Mouse (Mus musculus) gastrocnemius, postnatal 36 days (tissue): ENCODE measurements around the gene Tmprss3. TPM values are rescaled to one million over a fixed set of nuclear protein-coding genes. Genes with fewer than 3 reads are reported as not detected.

Experiments used
- DNase-seq, 2 experiments: peaks; one replicate each; pipeline ENCODE4 v3.0.0; 2022
- intact Hi-C: fragments of 180-260 bp; cut with DNase I; formaldehyde crosslinking; loops from one replicate; pipeline ENCODE4 v1.15.1; 2025
- long read RNA-seq, 2 experiments: library from polyadenylated mRNA; stranded (forward); transcript quantifications; one replicate each; pipeline ENCODE4 v2.0.0; 2021
- total RNA-seq, 2 experiments: library from RNA; stranded (reverse); gene quantifications; 2 replicates each; pipeline ENCODE4 v1.2.3; 2021

Tmprss3 gene
- total RNA-seq: not detected
- long read RNA-seq, experiment 1: 0 reads
- long read RNA-seq, experiment 2: 0 reads

DNA sequence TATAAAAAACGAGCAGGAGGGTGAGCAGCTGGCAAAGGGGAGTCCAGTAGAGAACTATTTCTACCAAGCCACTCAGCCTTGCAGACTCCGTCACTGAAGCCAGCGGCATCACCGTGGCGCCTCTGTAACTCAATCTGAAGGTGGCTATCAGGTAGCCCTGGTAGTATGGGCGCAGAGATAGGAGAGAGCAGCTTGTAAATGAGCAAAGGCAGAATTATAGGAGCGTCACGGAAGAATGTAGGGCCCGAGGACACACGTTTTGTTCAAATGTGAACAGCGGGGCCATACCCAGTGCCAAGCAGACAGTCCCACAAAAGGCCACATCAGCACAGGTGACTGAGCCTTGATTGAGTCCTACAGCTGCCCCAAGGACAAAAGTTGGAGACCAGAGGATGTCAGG is at the start of gene Tmprss3:
TSS of gene Tmprss3 (minus strand) at position 101 of the 400 bp plus-strand sequence.
- no peak for DNase-seq
- intact Hi-C loops: no loop called here

DNA sequence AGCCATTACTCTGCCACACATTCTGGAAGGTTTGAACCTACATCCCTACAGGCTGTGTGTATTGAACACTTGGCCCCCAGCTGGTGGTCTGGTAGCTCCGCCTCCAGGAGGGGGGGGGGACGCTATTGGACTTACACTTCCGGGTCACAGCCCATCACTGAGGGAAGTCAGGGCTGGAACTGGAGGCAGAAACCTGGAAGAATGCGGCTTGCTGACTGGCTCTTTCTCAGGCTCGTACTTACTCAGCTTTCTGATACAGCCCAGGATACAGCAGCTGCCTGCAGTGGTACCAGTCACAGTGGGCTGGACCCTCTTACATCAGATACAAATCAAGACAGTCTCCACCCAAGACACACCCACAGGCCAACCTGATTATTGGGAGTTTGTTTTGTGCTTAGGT is 48.4 kb upstream of the Tmprss3 start:
- intact Hi-C loops: no loop called here
- no peak for DNase-seq

DNA sequence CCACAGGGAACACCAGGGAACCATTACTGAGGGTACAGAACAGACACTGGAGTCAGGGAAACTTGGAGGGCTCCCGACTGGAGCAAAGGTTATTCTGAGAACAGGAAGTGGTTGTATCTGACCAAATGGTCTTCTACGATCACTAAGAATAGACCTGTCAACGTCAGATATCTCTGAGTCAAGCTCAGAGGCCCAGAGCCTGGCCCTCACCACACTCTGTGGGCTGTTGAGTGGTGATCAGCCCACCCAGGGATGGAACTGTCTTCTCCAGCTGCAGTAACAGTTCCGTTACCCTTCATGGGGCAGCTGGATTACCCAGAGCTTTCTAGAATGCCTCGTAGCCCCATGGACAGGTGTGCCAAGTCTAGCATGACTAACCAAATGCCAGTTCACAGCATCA is 46.5 kb upstream of the Tmprss3 start:
- no peak for DNase-seq
- intact Hi-C loops: no loop called here

- intact Hi-C loops: no loop called here
These were observed 44.0 kb upstream of the Tmprss3 start for GRCm38 (mm10) chr17:31242764-31243163.

GRCm38 (mm10) chr17:31241156-31241555 is 42.4 kb upstream of the Tmprss3 start:
- intact Hi-C loops: loop anchor here (2.0 kb wide), 1 partner anchor 102 kb away; no protein-coding TSS in a partner anchor
- DNase-seq: no peak

More at GRCm38 (mm10) chr17:31242764-31243163, 44.0 kb upstream of the Tmprss3 start:
- no peak for DNase-seq

DNA sequence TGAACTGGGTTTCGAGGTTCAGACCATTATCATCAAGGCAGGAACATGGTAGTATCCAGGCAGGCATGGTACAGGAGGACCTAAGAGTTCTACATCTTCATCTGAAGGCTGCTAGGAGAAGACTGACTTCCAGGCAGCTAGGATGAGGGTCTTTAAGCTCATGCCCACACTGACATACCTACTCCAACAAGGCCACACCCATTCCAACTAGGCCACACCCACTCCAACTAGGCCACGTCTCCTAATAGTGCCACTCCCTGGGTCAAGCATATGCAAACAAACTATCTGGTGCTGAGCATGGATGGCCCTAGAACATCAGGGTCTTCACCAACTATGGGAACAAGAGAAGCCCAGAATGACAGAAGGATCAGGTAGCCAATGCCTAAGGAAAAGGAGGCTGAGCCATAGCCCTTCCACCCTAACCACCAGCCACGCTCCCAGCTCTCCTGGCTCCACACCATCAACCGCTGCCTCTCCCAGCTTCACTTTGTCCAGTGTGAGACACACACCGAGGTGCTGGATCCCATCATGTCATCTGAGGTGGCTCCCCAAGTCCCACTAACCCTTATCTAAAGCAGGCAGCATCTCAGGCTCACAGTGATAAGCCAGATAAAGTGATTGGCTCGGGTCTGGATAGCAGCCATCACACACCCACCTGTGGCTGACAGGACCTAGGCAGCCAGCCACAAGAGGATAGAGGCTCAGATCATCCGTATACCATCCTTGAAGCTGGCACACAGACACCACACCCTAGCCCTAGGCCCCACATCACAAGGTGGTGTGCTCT is 39.6 kb upstream of the Tmprss3 start:
- no peak for DNase-seq
- intact Hi-C loops: no loop called here

DNA sequence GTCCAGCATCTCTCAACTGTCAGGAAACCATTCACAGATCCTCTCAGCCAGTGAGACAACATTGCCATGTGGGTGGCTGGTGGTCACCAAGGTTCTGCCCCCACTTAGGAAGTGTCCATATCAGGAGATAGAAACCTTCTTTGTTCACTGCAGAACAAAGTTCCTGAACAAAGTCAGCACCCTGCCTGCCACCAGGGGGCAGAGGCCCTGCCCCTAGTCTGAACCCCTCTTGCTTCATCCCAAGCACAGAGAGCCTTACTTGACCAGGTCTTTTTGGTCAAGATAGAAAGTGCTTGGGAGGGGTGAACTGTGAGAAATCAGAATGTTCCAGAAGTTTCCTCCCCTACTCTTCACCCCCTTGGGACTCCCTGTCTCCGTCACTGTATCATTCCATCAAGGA is 37.1 kb upstream of the Tmprss3 start:
- DNase-seq: no peak
- intact Hi-C loops: no loop called here

DNA sequence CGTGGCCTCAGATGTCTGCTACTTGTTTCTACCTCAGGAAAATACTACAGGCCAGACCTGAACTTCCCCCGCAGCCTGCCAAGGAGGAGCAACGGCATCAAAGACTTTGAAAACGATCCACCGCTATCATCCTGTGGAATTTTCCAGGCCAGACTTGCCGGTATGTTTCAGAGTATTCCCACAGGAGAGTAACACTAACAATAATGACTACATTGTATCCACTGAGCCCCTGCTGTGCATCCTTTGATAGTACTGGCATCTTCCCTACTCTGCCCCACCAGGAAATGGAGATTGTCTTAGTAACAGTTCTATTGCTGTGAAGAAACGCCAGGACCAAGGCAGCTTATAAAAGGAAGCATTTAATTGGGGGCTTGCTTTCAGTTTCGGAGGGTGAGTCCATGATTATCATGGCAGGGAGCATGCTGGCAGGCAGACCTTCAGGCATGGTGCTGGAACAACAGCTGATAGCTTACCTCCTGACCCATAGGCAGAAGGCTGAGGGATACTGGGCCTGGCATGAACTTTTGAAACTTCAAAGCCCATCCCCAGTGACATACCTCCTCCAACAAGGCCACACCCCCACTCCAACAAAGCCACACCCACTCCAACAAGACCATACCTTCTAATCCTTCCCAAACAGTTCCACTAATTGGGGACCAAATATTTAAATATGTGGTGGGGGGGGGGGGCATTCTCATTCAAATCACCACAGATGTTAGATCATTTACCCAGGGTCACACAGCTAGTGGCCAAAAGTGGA is 33.7 kb upstream of the Tmprss3 start:
- DNase-seq: no peak
- intact Hi-C loops: no loop called here

- intact Hi-C loops: no loop called here
- DNase-seq: no peak
These were observed 33.0 kb upstream of the Tmprss3 start for GRCm38 (mm10) chr17:31231780-31232179.

DNA sequence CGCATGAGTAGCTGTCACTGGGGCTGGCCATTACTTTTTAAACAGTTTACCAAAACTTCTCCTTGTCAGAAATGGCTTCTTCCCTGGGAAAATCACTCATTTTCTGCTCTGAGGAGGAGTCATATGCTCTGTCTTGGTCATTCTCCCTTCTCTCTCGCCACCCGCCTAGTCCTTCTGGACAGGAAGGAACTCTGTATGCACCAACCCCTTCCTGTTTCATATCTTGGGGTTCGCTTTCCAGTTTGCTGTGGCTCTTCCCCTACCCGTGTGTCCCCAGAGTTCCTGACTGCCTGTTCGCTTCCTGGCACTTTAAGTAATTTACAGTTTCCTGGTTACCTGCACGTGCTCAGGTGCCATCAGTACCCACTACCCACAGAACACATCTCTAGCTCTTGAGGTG is 28.2 kb upstream of the Tmprss3 start:
- intact Hi-C loops: no loop called here
- no peak for DNase-seq

- intact Hi-C loops: no loop called here
- DNase-seq: no peak
These were observed 27.6 kb upstream of the Tmprss3 start for GRCm38 (mm10) chr17:31226368-31226767.

DNA sequence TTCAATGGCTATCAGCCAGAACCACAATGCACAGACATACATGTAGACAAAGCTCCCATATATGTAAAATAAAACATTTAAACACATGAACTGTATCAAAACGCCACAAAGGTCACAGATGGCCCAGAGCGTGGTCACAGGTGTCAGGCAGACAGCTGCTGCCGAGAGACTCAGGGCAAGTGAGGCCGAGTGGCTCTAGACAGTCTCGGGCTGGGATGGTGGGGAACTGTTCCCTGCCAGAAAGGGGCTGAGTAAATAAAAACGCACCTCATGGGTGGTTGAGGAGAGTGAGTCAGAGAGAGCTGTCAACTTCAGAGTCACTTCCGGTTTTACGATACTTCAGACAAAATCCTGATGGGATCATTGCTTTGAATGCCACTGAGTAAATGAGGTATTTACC is 25.8 kb upstream of the Tmprss3 start:
- intact Hi-C loops: no loop called here
- DNase-seq: no peak

DNA sequence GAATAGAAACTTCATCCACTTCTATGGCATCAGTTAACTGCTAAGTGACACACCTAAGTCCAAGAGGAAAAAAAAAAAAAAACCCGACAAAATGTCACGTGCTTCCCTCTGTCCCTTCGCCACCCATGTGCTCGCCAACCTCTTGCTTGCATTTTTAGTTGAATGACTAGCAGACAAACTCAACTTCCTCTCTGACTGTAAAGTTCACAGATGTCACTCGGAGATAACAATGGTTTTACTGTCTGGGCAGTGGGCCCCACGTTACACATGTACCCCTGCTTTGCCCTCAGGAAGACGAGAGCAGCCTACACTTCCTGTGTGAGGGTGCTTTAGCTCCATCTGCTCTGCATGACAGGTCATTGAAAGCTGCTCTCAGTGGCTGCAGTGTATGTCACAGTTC is 25.1 kb upstream of the Tmprss3 start:
- intact Hi-C loops: no loop called here
- DNase-seq: no peak

- intact Hi-C loops: no loop called here
- no peak for DNase-seq
These were observed 24.1 kb upstream of the Tmprss3 start for GRCm38 (mm10) chr17:31222810-31223310.

GRCm38 (mm10) chr17:31216068-31216955 is 17.5 kb upstream of the Tmprss3 start:
- no peak for DNase-seq
- intact Hi-C loops: no loop called here

DNA sequence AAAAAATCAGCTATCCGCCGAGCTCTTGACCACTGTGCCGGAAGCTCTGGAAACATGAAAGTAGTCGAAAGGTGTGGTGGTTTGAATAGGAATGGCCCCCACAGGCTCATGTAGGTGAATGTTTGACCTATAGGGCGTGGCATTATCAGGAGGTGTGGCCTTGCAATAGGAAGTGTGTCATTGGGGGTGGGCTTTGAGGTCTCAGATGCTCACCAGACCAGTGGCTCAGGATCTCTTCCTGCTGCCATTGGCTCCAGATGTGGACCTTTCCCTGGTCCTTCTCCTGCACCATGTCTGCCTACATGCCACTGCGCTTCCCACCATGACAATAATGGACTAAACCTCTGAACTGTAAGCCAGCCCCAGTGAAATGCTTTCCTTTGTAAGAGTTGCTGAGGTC is 13.1 kb upstream of the Tmprss3 start:
- no peak for DNase-seq
- intact Hi-C loops: no loop called here

DNA sequence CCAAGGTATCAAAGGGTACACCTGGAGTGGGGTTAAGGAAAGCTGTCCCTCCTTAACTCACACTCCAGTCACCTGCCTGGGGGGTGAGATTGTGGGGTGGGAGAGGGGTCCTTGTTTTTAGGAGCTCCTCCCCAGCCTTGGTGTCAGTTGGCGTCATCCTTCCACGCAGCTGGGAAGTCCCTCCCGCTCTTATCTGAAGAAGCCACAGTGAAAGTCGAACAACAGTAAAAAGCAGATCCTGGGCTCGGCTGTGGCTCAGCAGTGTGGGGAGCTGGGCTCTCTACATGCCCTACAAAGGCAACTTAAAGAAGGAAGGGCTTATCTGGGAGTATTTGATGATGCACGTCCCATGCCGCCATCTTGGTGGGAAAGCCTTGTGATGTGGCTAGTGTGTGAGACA is 11.5 kb upstream of the Tmprss3 start:
- intact Hi-C loops: no loop called here
- DNase-seq: no peak

GRCm38 (mm10) chr17:31209376-31209930 is 10.7 kb upstream of the Tmprss3 start:
- DNase-seq: no peak
- intact Hi-C loops: no loop called here

DNA sequence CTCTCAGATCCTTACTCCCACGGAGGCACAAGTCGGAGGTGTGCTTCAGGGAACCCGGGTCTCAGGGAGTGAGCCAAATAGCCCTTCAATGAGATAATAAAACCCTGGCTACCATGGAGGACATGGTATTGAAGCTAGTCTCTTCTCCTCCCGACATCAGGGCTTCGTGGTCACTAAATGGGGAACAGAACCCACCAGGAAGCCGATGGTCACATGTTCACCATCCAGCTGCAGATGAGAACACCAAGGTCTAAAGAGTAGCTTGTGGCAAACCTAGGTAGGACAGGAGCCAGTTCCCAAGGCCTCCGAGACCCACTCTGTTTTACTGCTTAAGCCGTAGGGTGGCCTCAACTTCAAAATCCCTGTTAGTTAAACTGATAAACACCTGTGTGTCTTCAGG is 9.9 kb upstream of the Tmprss3 start:
- intact Hi-C loops: no loop called here

DNA sequence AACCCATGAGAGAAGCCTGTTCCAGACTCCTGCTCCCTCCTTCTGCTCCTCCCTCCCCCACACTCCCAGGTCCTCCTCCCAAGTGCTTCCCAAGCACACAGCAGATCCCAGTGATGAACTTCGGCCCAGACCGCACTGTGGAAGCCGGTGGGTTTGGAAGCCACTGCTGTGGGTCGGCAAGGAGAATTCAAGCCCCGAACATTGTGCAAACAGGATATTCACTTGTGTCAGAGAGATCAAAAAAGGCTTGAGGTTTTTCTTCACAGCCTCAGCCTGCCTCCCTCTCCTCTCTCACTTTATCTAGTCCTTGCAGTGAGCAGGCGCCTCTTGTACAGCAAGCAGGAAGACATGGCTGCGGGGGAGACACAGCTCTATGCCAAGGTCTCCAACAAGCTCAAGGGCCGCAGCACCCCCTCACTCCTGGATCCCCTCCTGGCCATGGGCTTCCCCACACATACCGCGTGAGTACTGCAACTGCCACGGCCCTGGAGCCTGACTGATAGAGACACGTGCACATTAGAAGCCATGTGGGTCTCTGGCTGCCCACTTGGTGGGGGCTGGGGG is 9.1 kb upstream of the Tmprss3 start, which contains the start of gene Ubash3a:
TSS of gene Ubash3a (plus strand) at position 103 of the 564 bp plus-strand sequence.
- DNase-seq: no peak
- intact Hi-C loops: no loop called here

More for the DNA sequence above, 9.9 kb upstream of the Tmprss3 start:
- DNase-seq: no peak
